Mouse (Mus musculus): Measurements from ENCODE around the gene U2af1.

DNA sequence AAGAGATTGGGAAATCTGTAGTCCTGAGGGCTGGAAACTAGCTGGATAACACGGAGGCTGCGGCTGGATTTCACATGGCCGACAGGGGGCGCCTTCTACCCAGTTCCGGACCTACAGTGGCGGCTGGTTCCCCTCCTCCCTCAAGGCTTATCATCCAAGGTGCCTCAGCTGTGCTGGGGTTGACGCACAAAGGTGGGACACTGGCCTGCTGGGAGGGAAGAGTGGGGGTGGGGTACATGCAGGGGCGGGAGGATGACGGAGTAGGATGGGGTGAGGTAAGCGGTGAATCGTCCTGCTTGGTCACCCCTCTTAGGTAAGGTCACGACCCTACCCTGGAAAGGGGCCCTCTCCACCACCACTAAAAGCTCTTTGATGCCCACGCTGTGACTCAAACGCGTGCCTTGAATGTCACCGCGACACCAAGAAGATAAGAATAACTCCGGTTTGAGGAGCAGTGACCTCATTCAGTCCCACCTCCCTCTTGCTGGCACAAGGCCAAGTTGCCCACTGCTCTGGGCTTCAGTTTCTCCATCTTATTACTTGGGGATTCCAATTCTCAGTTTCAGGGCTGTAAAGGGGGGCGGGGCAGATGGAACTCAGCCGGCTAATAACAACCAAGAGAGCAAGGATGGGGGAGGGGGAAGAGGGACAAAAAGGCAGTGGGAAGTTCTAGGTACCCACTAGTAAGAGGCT, 34.8 kb upstream of the U2af1 start:
- TF ChIP-seq USF1 (IDR thresholded peaks at IDR 0.05; ENCODE audit: low read depth, low read length) = no peak
- TF ChIP-seq KAT2A (conservative IDR thresholded peaks at IDR 0.05; ENCODE audit: low read depth, low read length) = no peak
- TF ChIP-seq POLR2AphosphoS5 (IDR thresholded peaks at IDR 0.05; ENCODE audit: borderline replicate concordance, low read depth, low read length) = no peak
- no peak for TF ChIP-seq POLR2A (IDR thresholded peaks at IDR 0.05; ENCODE audit: control insufficient read depth in 1 of 2, insufficient read depth in 1 of 2, low read depth in 1 of 2, low read length in 2 of 2, poor library complexity in 1 of 2)

All from MEL (cell line).